Mouse (Mus musculus) forebrain, embryonic 16.5 days (tissue): ENCODE data around the gene As3mt. TPM values are rescaled to one million over a fixed set of nuclear protein-coding genes. Genes with fewer than 3 reads are reported as not detected.
"Not testable (repeated sequence)": the region's sequence is repeated elsewhere in the genome, so short reads cannot be mapped to it uniquely, and the experiment has no call there.

Experiments
- ATAC-seq: fragments of 200-750 bp; cut with Nextera tagmentation; 2 replicates; pipeline ENCODE4 v1.8.0; 2017; ENCODE audit warnings: mild to moderate bottlenecking, moderate library complexity
- H3K27ac ChIP-seq: fragments of 300-500 bp; sonication (generic); 2 replicates; pipeline ENCODE4 v1.5.1; 2014; ENCODE audit warnings: low read length, control low read depth
- H3K27me3 ChIP-seq: fragments of 300-500 bp; sonication (generic); replicated peaks from 2 replicates; pipeline ENCODE4 v1.6.1; 2014; ENCODE audit warnings: low read length; ENCODE audit not compliant: control insufficient read depth, insufficient read depth
- H3K36me3 ChIP-seq: fragments of 300-500 bp; sonication (generic); 2 replicates; pipeline ENCODE4 v1.6.1; 2014; ENCODE audit not compliant: control insufficient read depth, insufficient read depth
- H3K4me1 ChIP-seq: fragments of 300-500 bp; sonication (generic); replicated peaks from 2 replicates; pipeline ENCODE4 v1.6.1; 2014; ENCODE audit warnings: low read length; ENCODE audit not compliant: control insufficient read depth, insufficient read depth
- H3K4me2 ChIP-seq: fragments of 300-500 bp; sonication (generic); 2 replicates; pipeline ENCODE4 v1.6.1; 2014; ENCODE audit warnings: mild to moderate bottlenecking, low read length, control low read depth
- H3K4me3 ChIP-seq: fragments of 300-500 bp; sonication (generic); replicated peaks from 2 replicates; pipeline ENCODE4 v1.5.1; 2014; ENCODE audit warnings: mild to moderate bottlenecking, low read length, control low read depth
- H3K9ac ChIP-seq: fragments of 300-500 bp; sonication (generic); replicated peaks from 2 replicates; pipeline ENCODE4 v1.6.1; 2014; ENCODE audit warnings: low read depth, low read length, control low read depth
- H3K9me3 ChIP-seq: fragments of 300-500 bp; sonication (generic); 2 replicates; pipeline ENCODE4 v1.6.1; 2016; ENCODE audit warnings: low read length; ENCODE audit not compliant: control insufficient read depth
- WGBS: fragments of 180-500 bp; shearing (Covaris S2); extraction: QIAGEN DNeasy Blood & Tissue Kit; methylation state at CpG from one replicate; pipeline ENCODE4 v1.1.7; 2014; 5-methylcytosine and 5-hydroxymethylcytosine counted together
- polyA plus RNA-seq: library from polyadenylated mRNA; unstranded; fragments of >200 nt; fragmentation: Nextera tagmentation; extraction: Ambion mirVana; gene quantifications from 2 replicates; pipeline ENCODE4 v1.2.1, GENCODE M21; 2015

Gene As3mt
- polyA plus RNA-seq, 1 experiment from 2014 or later = 18.5 TPM

DNA sequence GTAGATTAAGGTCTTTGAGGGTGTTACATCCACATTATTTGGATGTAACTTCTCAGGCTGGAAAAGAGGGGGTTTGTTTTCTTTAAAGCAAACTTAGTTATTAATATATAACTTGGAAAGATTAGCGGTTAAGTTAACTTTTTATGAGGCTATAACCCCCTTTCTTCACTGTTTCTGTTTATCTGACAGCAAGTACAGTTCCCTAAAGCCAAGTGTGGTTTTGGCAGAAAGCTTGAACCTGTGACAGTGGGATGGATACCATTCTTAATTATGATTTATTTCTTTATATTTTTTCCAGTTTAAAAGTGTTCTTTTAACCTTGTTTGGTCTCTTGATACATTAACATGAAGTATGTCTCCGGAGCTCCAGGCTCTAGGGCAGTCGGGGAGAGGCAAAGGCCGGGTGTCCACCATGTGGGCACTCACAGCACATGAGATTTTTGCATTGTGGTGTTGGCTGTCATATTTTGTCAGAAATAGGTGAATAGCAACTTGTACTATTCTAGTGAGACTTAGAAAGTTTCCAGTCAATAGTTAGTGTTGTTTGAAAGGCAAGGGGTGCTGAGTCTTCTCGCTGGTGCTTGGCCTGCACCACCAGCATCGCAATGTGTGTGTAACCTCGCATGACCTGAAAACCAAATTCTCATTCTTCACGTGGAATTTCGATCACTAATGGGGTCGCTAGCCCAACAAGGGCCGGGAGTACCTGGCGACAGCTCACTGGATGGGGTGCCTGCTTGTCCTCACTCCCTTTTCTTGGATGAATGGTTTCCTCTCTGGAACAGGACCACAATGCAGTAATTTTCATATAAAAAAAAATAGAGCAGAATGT lies 56.9 kb downstream of the As3mt start:
- Histone ChIP-seq H3K27me3 (peaks cover 12% of the 10 kb centered on the region), H3K4me3 (peak overlapping the region; percentile 9), H3K4me2 (peak overlapping the region; percentile 88), H3K9me3 (no peaks in the 10 kb centered on the region), H3K4me1 (peaks cover 27% of the 10 kb centered on the region), H3K36me3 (no peaks in the 10 kb centered on the region), H3K27ac (no peak overlapping the region), H3K9ac (no peak overlapping the region)
- 57% methylated on average over 12 of the region's 12 CpGs for WGBS
- ATAC-seq = no peak

- Histone ChIP-seq H3K27ac (no peak overlapping the region), H3K4me2 (peak overlapping the region; percentile 30), H3K4me1 (peaks cover 27% of the 10 kb centered on the region), H3K27me3 (peaks cover 12% of the 10 kb centered on the region), H3K36me3 (no peaks in the 10 kb centered on the region), H3K9ac (no peak overlapping the region), H3K4me3 (no peak overlapping the region; the same call in 1 of the 2 replicates), H3K9me3 (no peaks in the 10 kb centered on the region)
- WGBS = 43% methylated on average over 9 of the region's 9 CpGs
- no peak for ATAC-seq
Observed at GRCm38 (mm10) chr19:46764763-46765117, 57.5 kb downstream of the As3mt start.

DNA sequence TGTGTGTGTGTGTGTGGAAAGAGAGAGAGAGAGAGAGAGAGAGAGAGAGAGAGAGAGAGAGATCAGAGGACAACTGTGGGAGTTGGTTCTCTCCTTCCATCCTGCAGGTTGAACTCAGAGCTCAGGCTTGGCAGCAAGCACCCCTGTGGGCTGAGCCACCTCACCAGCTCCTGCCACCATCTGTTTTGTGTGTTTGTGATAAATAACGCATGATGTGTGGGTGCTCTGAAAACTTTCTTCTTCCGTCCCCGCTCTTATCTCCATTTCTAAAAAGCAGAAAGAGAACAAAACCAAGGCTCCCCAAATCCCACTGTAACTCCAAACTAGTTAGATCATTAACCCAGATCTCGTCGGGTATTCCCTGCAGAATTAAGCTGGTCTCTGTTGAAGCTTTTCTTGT lies 58.9 kb downstream of the As3mt start:
- Histone ChIP-seq H3K36me3 (no peaks in the 10 kb centered on the region), H3K4me3 (no peak overlapping the region), H3K4me1 (peaks cover 27% of the 10 kb centered on the region), H3K27me3 (peaks cover 12% of the 10 kb centered on the region), H3K9me3 (no peaks in the 10 kb centered on the region), H3K27ac (no peak overlapping the region), H3K4me2 (no peak overlapping the region), H3K9ac (no peak overlapping the region)
- ATAC-seq = no peak
- WGBS = 54% methylated on average over 5 of the region's 5 CpGs

GRCm38 (mm10) chr19:46769759-46770158 lies 62.5 kb downstream of the As3mt start:
- H3K27me3 ChIP-seq = no peaks in the 10 kb centered on the region
- 89% methylated on average over 11 of the region's 11 CpGs for WGBS
- H3K27ac ChIP-seq = no peak overlapping the region
- H3K4me1 ChIP-seq = peaks cover 2% of the 10 kb centered on the region; the same call in 1 of the 2 replicates
- H3K4me3 ChIP-seq = no peak overlapping the region
- no peak overlapping the region for H3K9ac ChIP-seq
- H3K9me3 ChIP-seq = no peaks in the 10 kb centered on the region
- no peaks in the 10 kb centered on the region for H3K36me3 ChIP-seq
- no peak for ATAC-seq
- no peak overlapping the region for H3K4me2 ChIP-seq

GRCm38 (mm10) chr19:46771801-46772200 lies 64.5 kb downstream of the As3mt start:
- no peaks in the 10 kb centered on the region for H3K27me3 ChIP-seq
- H3K9ac ChIP-seq = no peak overlapping the region
- no peak overlapping the region for H3K4me3 ChIP-seq
- no peak for ATAC-seq
- 81% methylated on average over 6 of the region's 6 CpGs for WGBS
- no peaks in the 10 kb centered on the region for H3K4me1 ChIP-seq
- no peaks in the 10 kb centered on the region for H3K9me3 ChIP-seq
- H3K36me3 ChIP-seq = no peaks in the 10 kb centered on the region
- H3K27ac ChIP-seq = no peak overlapping the region
- H3K4me2 ChIP-seq = no peak overlapping the region

DNA sequence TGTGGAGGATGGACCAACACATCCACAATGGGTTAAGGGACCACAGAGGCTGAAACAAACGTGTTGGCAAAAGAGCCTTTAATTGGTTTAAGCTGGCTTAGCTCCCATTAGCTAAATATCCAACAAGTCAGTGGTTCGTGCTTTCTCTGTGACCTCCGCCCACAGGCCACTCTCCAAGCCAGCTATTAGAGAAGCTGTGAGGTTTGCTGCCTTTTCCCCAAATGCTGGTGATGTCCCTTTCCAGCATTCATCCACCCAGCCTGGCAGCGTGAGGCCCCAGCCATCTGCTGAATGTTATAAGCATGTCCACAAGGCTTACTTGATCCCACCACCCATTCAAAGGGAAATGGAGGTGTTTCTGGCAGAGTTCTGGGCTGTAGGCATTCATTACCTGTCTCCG lies 69.1 kb downstream of the As3mt start:
- WGBS = 39% methylated on average over 5 of the region's 5 CpGs
- Histone ChIP-seq H3K36me3 (no peaks in the 10 kb centered on the region), H3K27ac (no peak overlapping the region), H3K4me2 (no peak overlapping the region), H3K4me1 (no peaks in the 10 kb centered on the region), H3K4me3 (no peak overlapping the region), H3K9ac (no peak overlapping the region), H3K27me3 (no peaks in the 10 kb centered on the region), H3K9me3 (no peaks in the 10 kb centered on the region)
- no peak for ATAC-seq

- Histone ChIP-seq H3K9me3 (no peaks in the 10 kb centered on the region), H3K4me2 (no peak overlapping the region), H3K4me3 (no peak overlapping the region), H3K4me1 (no peaks in the 10 kb centered on the region), H3K27ac (no peak overlapping the region), H3K9ac (no peak overlapping the region), H3K27me3 (no peaks in the 10 kb centered on the region), H3K36me3 (no peaks in the 10 kb centered on the region)
- no peak for ATAC-seq
- 82% methylated on average over 3 of the region's 3 CpGs for WGBS
Observed at GRCm38 (mm10) chr19:46776850-46777249, 69.6 kb downstream of the As3mt start.

- H3K27me3 ChIP-seq = no peaks in the 10 kb centered on the region
- no peaks in the 10 kb centered on the region for H3K36me3 ChIP-seq
- H3K9me3 ChIP-seq = no peaks in the 10 kb centered on the region
- no peak overlapping the region for H3K9ac ChIP-seq
- no peak overlapping the region for H3K27ac ChIP-seq
- H3K4me3 ChIP-seq = no peak overlapping the region
- ATAC-seq = no peak
- 74% methylated on average over 12 of the region's 12 CpGs for WGBS
- no peaks in the 10 kb centered on the region for H3K4me1 ChIP-seq
- H3K4me2 ChIP-seq = no peak overlapping the region
Observed at GRCm38 (mm10) chr19:46777928-46778680, 70.8 kb downstream of the As3mt start.

DNA sequence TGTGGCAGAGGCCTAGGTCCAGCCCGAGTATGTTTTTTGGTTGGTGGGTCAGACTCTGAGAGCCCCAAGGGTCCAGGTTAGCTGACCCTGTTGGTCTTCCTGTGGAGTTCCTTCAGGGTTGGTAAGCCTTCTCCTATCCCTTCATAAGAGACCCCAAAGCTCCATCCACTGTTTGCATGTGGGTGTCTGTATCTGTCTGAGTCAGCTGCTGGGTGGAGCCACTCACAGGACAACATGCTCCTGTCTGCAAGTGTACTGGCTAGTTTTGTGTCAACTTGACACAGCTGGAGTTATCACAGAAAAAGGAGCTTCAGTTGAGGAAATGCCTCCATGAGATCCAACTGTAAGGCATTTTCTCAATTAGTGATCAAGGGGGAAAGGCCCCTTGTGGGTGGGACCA lies 71.9 kb downstream of the As3mt start:
- not testable (repeated sequence) for H3K4me2 ChIP-seq, ATAC-seq
- 100% methylated on average over 1 of the region's 1 CpGs for WGBS

More for the DNA sequence above, 71.9 kb downstream of the As3mt start:
- H3K36me3 ChIP-seq, H3K9me3 ChIP-seq, H3K4me3 ChIP-seq, H3K9ac ChIP-seq, H3K27me3 ChIP-seq, H3K4me1 ChIP-seq, H3K27ac ChIP-seq: not testable (repeated sequence)
